8 mouse cellular contexts compared by ENCODE assay signal in genomic region chr13:37857284-37858065, GRCm38 (mm10).
DNase-seq lines count a peak whose midpoint lies in the region; ATAC-seq and TF ChIP-seq lines count a peak whose summit lies in the region.

No protein-coding gene starts in this region.

- no peaks in the 10 kb centered on the region for H3K9me3 ChIP-seq in ES-E14 (ENCODE audit: control insufficient read depth, insufficient read depth, low read depth, low read length)
- H3K9me3 ChIP-seq in forebrain, embryonic 14.5 days (replicated peaks; ENCODE audit: control insufficient read depth, low read length) = no peaks in the 10 kb centered on the region
- H3K9me3 ChIP-seq in neural tube, embryonic 14.5 days (ENCODE audit: control insufficient read depth, low read length) = no peaks in the 10 kb centered on the region

- no peak for TF ChIP-seq CTCF in testis, adult 2 months (IDR thresholded peaks at IDR 0.05; ENCODE audit: control insufficient read depth, insufficient read depth, insufficient replicate concordance, low read depth, low read length)

- no peaks in the 10 kb centered on the region for H3K36me3 ChIP-seq in ES-E14 (ENCODE audit: control insufficient read depth, insufficient read depth, low read length, poor library complexity, severe bottlenecking)
- H3K36me3 ChIP-seq in forebrain, embryonic 14.5 days (ENCODE audit: control insufficient read depth, insufficient read depth, low read length) = no peaks in the 10 kb centered on the region
- no peaks in the 10 kb centered on the region for H3K36me3 ChIP-seq in neural tube, embryonic 14.5 days (ENCODE audit: control insufficient read depth, insufficient read depth, low read length)
- no peaks in the 10 kb centered on the region for H3K36me3 ChIP-seq in testis, adult 2 months (ENCODE audit: control insufficient read depth, insufficient read depth, low read length)

- peak; percentile 27 for TF ChIP-seq POLR2A in testis, adult 2 months (IDR thresholded peaks at IDR 0.05; ENCODE audit: control insufficient read depth, low read depth, low read length)

- peak; percentile 97 for ATAC-seq in forebrain, embryonic 14.5 days
- peak; percentile 97 for ATAC-seq in neural tube, embryonic 14.5 days (ENCODE audit: low read depth)

- intact Hi-C loops in heart, postnatal 14 days (cut with DNase I) = no loop called here

- DNase-seq in ES-E14 (ENCODE audit: low read depth, low spot score) = peak; percentile 82
- DNase-seq in cerebellum, adult 11 months = peak; percentile 89
- peak; percentile 93 for DNase-seq in forebrain, embryonic 14.5 days (ENCODE audit: low spot score)
- peak; percentile 96 to 98 for DNase-seq in heart, postnatal 14 days
- DNase-seq in layer of hippocampus, adult 18-20 months (ENCODE audit: low spot score in 2 of 2) = peak; percentile 79 to 94
- DNase-seq in lung, adult 18-20 months = peak; percentile 92 to 95

- no peak overlapping the region for H3K27ac ChIP-seq in ES-E14 (ENCODE audit: insufficient read depth, low read depth, low read length, poor library complexity, severe bottlenecking)
- H3K27ac ChIP-seq in forebrain, embryonic 14.5 days (ENCODE audit: low read depth, low read length) = no peak overlapping the region
- peak overlapping the region; percentile 22; the same call in 1 of the 2 replicates for H3K27ac ChIP-seq in neural tube, embryonic 14.5 days (ENCODE audit: low read depth, low read length)
- H3K27ac ChIP-seq in testis, adult 2 months (ENCODE audit: control insufficient read depth, insufficient read depth, low read depth, low read length) = peak overlapping the region; percentile 85

- H3K4me3 ChIP-seq in ES-E14 (ENCODE audit: insufficient read depth in 1 of 2, low read depth in 1 of 2, low read length in 2 of 2, poor library complexity in 1 of 2, severe bottlenecking in 1 of 2) = peak overlapping the region; percentile 62 to 84
- H3K4me3 ChIP-seq in forebrain, embryonic 14.5 days (ENCODE audit: low read depth, low read length) = peak overlapping the region; percentile 61
- H3K4me3 ChIP-seq in neural tube, embryonic 14.5 days (ENCODE audit: low read depth, low read length) = peak overlapping the region; percentile 70
- H3K4me3 ChIP-seq in testis, adult 2 months (ENCODE audit: control insufficient read depth, low read depth, low read length) = peak overlapping the region; percentile 89

- H3K9ac ChIP-seq in ES-E14 (ENCODE audit: insufficient read depth, low read depth, low read length, poor library complexity, severe bottlenecking) = peak overlapping the region; percentile 73
- peak overlapping the region; percentile 71 for H3K9ac ChIP-seq in forebrain, embryonic 14.5 days (ENCODE audit: low read length)
- peak overlapping the region; percentile 81 for H3K9ac ChIP-seq in neural tube, embryonic 14.5 days (replicated peaks; ENCODE audit: low read depth, low read length)

- peak overlapping the region; percentile 95 for H3K4me2 ChIP-seq in forebrain, embryonic 14.5 days (ENCODE audit: low read length)
- H3K4me2 ChIP-seq in neural tube, embryonic 14.5 days (ENCODE audit: low read depth, low read length) = peak overlapping the region; percentile 90

- in situ Hi-C loops in ES-E14 (cut with MboI; ENCODE audit: low sequenced_read_pairs in 2 of 2, unreplicated experiment in 2 of 2) = no loop called here

- H3K4me1 ChIP-seq in ES-E14 (ENCODE audit: control insufficient read depth in 2 of 2, insufficient read depth in 2 of 2, low read length in 2 of 2, poor library complexity in 1 of 2) = peaks cover 3 to 16% of the 10 kb centered on the region in 2 experiments; a peak in 3 of 4 replicates
- H3K4me1 ChIP-seq in forebrain, embryonic 14.5 days (ENCODE audit: control insufficient read depth, insufficient read depth, low read length) = 0 out of 2 replicates have a peak, but pooled peaks cover 3% of the 10 kb centered on the region
- H3K4me1 ChIP-seq in neural tube, embryonic 14.5 days (ENCODE audit: control insufficient read depth, insufficient read depth, low read length) = peaks cover 22% of the 10 kb centered on the region
- peaks cover 18% of the 10 kb centered on the region for H3K4me1 ChIP-seq in testis, adult 2 months (ENCODE audit: control insufficient read depth, insufficient read depth, low read length)

- 0 out of 2 replicates have a peak, but pooled peaks cover 4% of the 10 kb centered on the region for H3K27me3 ChIP-seq in forebrain, embryonic 14.5 days (replicated peaks; ENCODE audit: control insufficient read depth, insufficient read depth, low read length)
- H3K27me3 ChIP-seq in neural tube, embryonic 14.5 days (ENCODE audit: control insufficient read depth, insufficient read depth, low read length) = no peaks in the 10 kb centered on the region
- no peaks in the 10 kb centered on the region for H3K27me3 ChIP-seq in testis, adult 2 months (ENCODE audit: control insufficient read depth, insufficient read depth, low read length)

- 2% methylated on average over 55 of the region's 59 CpGs for WGBS in forebrain, embryonic 14.5 days
- 1% methylated on average over 59 of the region's 59 CpGs for WGBS in neural tube, embryonic 14.5 days

TF ChIP-seq in ES-E14, 5 proteins besides CTCF, POLR2A, EP300 and RAD21:
- TF ChIP-seq CHD2 (IDR thresholded peaks at IDR 0.05; ENCODE audit: low read depth, low read length) (peak; percentile 65), HCFC1 (IDR thresholded peaks at IDR 0.05; ENCODE audit: borderline replicate concordance, insufficient read depth, low read length) (no peak)

Comparison
In these comparisons a context has a peak if more than half of its experiments do, and no peak if none do; other contexts are left out.
1. H3K27ac ChIP-seq: peak in neural tube, embryonic 14.5 days (single experiment) and testis, adult 2 months (single experiment); none in ES-E14 (single experiment) and forebrain, embryonic 14.5 days (single experiment).
2. Peak in every context shown above with its lines, with median percentiles within 50 percentile points of each other: DNase-seq, H3K4me3 ChIP-seq and H3K9ac ChIP-seq.